Mouse (Mus musculus): ENCODE measurements around the gene Sema7a. TPM values are rescaled to one million over a fixed set of nuclear protein-coding genes. Genes with fewer than 3 reads are reported as not detected.

Sema7a gene
- total RNA-seq, 2 experiments from 2014 or later, result 9.0 to 14.4 TPM

DNA sequence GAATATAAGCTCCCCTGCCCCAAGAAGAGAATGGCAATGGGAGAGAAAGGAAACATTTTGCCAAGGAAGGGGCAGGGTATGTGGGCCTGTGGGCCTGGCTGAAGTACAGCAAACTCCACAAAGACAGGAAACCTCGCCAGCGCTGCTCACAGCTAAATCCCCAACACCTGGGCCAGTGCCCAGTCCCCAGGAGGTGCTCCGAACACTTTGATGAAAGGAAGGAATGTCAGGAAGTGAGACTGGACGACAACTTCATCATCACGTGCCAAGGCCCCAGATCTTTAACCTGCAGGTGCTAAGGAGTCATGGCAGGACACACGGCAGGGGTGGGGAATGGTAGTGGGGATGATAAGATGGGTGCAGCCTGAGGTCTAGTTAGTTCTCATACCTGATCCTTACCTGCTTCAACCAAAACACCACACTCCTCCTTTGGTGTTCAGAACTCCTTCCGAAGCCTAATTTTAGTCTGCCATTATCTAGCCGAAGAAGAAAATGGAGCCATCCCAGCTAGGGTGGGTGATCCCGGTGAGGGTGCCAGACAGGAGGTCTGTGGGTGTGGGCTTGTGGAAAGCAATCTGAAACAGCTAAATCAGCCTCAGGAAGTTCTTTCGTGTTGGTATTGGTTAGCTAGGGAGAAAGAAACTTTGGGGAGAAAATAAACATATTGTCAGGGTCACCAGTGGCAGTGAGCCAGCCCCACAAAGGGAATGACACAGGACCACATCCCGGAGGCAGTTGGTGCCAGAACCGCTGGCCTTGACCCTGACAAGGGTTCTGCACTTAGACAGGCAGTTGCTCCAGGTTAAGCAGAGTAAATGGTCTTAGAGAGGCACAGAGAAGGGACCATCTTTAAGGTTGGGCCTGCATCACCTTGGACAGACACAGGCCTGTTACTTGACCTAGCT, 25.6 kb downstream of the Sema7a start:
- no peak for TF ChIP-seq CTCF (IDR thresholded peaks at IDR 0.05)
- peak overlapping the region; percentile 84 for H3K27ac ChIP-seq
- H3K4me3 ChIP-seq, result no peak overlapping the region
- intact Hi-C loops (cut with DNase I), result loop anchor here (2.0 kb wide), 1 partner anchor 25 kb away; the partner anchor contains the start of gene Sema7a
- peak; percentile 49 for DNase-seq

- peak; percentile 19; the same call in 1 of the 2 replicates for TF ChIP-seq CTCF (IDR thresholded peaks at IDR 0.05)
These were observed 27.5 kb downstream of the Sema7a start for GRCm38 (mm10) chr9:57967237-57967960.

DNA sequence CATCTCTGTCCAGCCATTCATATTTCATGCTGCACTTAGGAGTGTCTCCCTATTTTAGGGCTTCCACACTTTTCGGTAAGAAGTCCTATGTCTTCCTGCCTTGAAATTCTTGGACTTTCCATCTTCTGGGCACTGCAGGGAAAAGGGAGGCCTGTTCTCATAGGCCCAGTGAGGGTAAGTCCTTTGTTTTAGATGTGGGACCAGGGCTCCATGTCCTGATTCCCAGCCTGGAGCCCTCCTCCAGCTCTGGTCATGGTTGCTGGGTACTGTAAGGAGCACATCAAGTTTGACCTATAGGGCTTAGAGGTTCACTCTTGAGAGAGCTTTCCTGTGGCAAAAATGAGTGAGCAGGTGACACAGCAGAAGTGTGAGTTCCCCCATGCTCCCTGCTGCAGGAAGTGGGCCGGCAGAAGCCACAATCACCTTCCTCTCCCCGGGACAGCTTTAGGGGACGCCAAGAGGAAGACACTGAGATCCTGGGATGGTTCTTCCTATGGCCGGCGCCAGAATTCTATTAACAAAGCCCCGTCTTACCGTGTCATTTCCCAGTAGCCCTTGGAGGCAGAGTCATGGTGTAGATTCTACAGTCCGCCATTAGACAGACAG, 28.4 kb downstream of the Sema7a start:
- H3K4me3 ChIP-seq, result no peak overlapping the region
- no peak for TF ChIP-seq CTCF (IDR thresholded peaks at IDR 0.05)
- DNase-seq, result no peak
- peak overlapping the region; percentile 84 for H3K27ac ChIP-seq
- intact Hi-C loops (cut with DNase I), result no loop called here

More at GRCm38 (mm10) chr9:57967237-57967960, 27.5 kb downstream of the Sema7a start:
- peak overlapping the region; percentile 84 for H3K27ac ChIP-seq
- H3K4me3 ChIP-seq, result no peak overlapping the region
- peak; percentile 90 for DNase-seq
- intact Hi-C loops (cut with DNase I), result no loop called here

DNA sequence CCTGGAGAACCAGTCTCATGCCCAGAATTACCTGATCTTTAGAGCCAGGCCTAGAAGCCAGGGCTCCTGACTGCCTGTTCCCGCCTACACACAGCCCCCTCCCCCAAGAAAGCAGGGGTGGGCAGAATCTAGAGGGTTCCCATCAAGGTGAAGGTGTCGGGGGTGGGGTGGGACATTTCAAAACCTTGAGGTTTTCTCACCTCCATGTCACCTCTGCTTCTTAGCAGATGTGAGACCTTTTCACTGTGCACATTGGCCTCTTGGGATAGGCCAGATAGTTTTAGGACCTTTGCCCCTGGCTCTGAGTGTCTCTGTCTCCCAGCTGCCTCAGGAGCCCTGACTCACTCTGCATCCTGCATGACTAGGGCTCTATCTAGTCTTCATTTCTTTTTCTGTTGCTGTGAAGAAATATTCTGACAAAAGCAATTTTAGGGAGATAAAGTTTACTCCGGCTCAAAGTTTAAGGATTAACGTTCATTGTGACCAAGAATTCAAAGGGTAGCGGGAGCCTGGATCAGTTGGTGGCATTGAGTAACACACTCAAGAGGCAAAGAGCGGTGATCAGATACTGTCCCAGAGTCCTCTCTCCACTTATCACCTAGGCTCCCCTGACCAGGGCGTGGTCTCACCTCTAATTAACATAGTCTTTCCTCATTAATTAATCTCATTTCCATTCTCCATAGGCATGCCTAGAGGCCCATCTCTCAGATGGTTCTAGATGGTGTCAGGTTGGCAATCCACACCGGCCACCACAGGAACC, 29.1 kb downstream of the Sema7a start:
- DNase-seq, result no peak
- intact Hi-C loops (cut with DNase I), result no loop called here
- Histone ChIP-seq H3K27ac (peak overlapping the region; percentile 84), H3K4me3 (no peak overlapping the region)
- no peak for TF ChIP-seq CTCF (IDR thresholded peaks at IDR 0.05)

- DNase-seq, result peak; percentile 48
- Histone ChIP-seq H3K4me3 (no peak overlapping the region), H3K27ac (peak overlapping the region; percentile 84)
- TF ChIP-seq CTCF (IDR thresholded peaks at IDR 0.05), result no peak
- intact Hi-C loops (cut with DNase I), result no loop called here
These were observed 30.0 kb downstream of the Sema7a start for GRCm38 (mm10) chr9:57969736-57970495.

DNA sequence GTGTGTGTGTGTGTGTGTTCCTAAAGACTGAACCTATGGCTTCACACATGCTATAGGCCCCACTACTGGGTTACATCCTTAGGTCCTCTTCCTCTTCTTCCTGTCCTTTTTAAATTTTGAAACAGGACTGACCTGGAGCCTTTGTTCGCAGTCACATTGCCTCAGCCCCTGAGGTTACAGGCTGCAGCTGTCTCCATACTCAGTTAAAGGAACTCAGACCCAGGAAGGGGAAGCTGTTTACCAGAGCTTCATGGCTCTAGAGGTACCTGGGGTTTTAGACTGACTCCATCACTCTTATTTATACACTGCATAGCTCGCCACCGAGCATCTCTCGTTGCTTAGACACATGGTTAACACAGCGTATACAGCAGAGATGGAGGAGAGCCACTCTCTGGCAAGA, 31.5 kb downstream of the Sema7a start:
- no peak for DNase-seq
- TF ChIP-seq CTCF (IDR thresholded peaks at IDR 0.05), result no peak
- Histone ChIP-seq H3K4me3 (no peak overlapping the region), H3K27ac (peak overlapping the region; percentile 84)
- intact Hi-C loops (cut with DNase I), result no loop called here

DNA sequence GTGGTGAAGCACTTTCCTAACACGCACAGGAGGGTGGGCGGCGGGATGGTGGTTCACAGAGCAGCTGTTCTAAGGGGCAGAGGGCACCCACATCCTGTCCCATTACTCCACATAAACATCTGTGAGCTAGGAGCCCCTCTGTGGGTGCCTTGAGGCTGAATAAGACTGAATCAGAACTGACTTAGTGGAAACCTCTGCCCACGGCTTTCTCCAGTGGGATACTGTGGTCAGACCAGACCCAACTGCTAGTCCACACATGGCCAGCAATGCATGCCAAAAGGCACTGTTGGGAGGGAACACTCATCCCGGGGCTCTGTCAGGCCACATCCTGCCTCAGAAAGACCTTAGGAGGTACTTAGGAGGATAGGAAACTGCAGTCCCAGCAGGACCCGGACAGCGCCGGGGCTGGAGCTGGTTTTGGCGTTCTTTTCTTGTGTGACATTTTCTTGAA, 32.3 kb downstream of the Sema7a start:
- TF ChIP-seq CTCF (IDR thresholded peaks at IDR 0.05), result no peak
- peak overlapping the region; percentile 84 for H3K27ac ChIP-seq
- DNase-seq, result peak; percentile 38
- intact Hi-C loops (cut with DNase I), result no loop called here
- peak overlapping the region; percentile 40 for H3K4me3 ChIP-seq

GRCm38 (mm10) chr9:57972776-57973439, 33.0 kb downstream of the Sema7a start:
- no peak for TF ChIP-seq CTCF (IDR thresholded peaks at IDR 0.05)
- no peak for DNase-seq
- H3K4me3 ChIP-seq, result peak overlapping the region; percentile 40
- peak overlapping the region; percentile 84 for H3K27ac ChIP-seq
- intact Hi-C loops (cut with DNase I), result no loop called here

DNA sequence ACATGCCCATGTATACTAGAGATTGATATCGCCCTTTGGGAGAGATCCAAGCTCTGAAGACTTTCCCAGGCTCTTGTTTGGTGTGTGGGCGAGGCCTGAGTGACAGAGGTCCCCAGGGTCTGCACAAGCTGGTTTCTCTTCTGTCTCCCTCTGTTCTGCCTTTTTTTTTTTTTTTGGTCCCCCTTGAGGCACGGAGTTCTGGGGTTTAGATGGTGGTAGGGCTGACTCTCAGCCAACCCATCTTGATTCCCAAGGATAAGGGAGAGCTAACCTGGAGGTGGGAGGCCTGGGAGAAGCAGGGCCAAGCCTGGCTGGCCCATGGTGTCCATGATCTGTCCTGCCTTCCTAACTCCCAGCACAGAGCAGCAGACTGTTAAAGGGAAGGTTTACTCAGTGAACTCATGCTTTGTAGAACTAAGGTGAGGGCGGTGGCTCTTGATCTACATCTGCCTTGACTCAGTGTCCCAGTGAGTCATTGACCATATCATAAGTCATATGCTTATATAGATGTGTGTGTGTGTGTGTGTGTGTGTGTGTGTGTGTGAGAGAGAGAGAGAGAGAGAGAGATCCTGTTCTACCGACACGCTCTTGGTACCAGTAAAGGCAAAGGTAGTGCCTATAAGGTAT, 33.6 kb downstream of the Sema7a start:
- no peak for TF ChIP-seq CTCF (IDR thresholded peaks at IDR 0.05)
- DNase-seq, result no peak
- H3K27ac ChIP-seq, result peak overlapping the region; percentile 84
- intact Hi-C loops (cut with DNase I), result no loop called here
- H3K4me3 ChIP-seq, result no peak overlapping the region

DNA sequence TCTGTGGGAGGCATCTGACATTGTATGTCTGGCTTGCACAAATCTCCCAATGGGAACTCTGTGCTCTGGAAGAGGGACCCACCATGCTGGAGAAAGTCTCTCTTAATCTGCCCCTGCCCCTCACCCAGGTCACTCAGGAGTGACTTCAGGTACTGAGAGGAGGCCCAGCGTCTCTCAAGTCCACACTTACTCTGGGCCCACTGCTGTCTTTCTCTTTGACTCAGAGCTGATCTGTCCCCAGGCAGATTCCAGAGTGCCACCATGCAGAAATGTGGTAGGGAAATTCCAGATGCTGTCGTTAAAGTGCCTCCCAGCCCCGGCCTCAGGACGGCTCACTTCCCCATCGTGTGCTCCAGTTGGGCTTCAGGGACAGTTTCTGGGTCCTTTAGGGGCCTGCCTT, 34.3 kb downstream of the Sema7a start:
- Histone ChIP-seq H3K4me3 (no peak overlapping the region), H3K27ac (peak overlapping the region; percentile 35)
- intact Hi-C loops (cut with DNase I), result no loop called here
- no peak for TF ChIP-seq CTCF (IDR thresholded peaks at IDR 0.05)
- DNase-seq, result no peak

All from gastrocnemius, adult 2 months (tissue).